Mouse (Mus musculus) cerebellum, adult 8-10 months (tissue): ENCODE results near the gene Gm45261.

Experiments used
- DNase-seq: peaks from one replicate; pipeline ENCODE4 v3.0.0; 2022

The Gm45261 gene

DNA sequence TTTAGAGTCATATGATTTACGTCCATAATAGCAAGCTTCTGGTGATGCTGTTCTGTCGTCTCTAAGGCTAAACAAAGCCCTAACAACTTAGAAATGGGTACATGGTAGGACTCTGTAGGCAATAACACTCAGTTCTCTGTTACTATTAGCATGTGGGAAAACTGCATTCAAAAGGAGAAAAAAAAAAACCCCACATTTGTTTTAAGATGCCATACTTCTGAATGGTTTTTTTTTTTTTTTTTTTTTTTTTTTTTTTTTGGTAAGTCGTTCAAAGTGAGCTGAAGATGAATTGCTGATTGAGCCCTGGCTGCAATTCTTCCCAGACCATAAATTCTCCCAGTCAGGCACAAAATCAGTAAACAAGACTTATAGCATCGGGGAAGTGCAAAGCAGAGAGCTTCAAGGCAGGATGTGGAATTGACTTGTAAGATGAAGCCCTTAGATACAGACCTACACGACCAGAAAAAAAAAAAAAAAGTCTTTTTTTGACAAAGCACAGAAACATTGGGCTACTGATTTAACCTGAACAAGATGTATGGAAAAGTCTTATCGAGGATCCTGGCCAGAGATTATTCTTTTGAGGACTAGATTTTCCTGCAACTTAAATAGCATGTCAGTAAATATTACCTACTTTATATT is 51.7 kb downstream of the Gm45261 start:
- no peak for DNase-seq

DNA sequence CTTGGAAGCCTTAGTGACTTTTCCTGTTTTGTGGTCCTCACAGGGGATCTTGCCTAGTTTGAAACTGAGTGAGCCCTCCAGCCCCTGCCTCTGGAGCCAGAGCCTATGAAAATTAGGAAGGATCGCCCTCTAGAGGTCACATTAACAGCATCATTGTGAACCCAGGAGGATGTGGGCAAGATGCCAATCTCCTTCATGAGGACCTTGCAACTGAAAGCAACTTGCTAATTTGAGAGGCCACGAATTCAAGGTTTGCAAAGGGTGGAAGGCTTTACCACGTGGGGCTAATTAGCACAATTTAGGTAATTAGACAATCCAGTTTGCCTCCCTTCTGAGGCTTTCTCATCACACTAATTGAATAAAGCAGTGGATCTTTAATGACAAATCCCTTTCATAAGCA is 52.7 kb downstream of the Gm45261 start:
- DNase-seq = peak; percentile 73

DNA sequence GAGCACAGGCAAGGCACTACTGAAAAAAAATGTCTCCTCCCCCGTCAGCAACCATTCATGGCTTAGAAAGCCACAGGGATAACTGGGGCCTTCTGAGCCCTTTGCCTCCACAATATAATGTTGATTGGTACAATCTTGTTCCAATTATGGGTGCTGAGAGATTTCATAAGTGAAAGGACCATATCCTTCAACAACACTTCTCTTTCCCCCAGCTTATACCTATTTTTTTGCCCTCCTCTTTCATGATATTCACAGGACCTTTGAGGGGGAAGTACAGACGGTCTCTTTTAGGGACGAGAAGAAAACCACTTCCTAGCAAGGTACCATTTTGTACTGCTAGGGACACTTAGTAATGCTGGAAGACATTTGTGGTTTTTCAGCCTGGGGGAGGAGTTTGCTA is 57.1 kb downstream of the Gm45261 start:
- no peak for DNase-seq

DNA sequence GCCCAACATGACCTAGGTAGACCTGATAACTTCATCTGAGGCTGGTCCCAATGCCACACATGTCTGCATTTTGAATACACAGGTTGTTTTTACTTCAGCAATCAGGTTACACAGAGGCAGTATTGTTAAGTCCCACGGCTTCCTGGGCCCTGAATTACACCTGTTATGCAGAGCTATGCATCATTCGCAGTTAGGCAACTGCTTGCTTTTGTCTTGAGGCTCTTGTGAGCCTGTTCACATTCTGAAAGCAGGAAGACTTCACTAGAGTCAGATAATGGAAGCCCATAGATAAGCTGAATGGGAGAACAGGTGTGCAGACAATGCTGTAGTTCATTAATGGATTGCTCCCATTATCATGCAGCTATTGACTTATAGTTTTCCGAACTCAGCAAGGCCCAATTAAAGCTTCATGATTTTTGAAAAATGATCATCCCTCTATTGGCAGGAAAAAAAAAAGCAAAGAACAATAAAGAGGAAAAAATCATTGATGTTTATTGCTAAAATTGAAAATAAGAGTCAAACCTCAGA is 57.8 kb downstream of the Gm45261 start:
- no peak for DNase-seq

DNA sequence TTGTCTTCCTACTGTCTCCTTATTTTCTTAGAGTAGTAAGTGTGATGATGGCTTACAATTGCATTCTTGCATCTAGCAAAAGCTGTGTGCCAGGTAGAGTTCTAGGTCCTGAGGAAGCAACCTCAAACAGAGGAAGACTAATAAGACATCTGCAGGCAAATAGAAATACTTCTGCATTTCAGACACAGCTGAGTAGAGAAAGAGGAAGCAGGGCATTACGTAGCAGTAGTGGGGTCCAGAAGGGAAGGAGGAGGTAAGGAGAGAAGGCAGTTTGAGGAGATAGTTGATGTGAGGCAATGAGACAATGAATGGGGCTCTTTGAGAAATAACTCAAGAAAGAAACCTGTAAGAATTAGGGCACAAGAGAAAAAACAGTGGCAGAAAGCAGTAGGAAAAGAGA is 59.3 kb downstream of the Gm45261 start:
- no peak for DNase-seq
